Mouse (Mus musculus) kidney, embryonic 15.5 days (tissue): ENCODE data around the gene Habp2. TPM values are rescaled to one million over a fixed set of nuclear protein-coding genes. Genes with fewer than 3 reads are reported as not detected.

Source experiments
- ATAC-seq: fragments of 200-750 bp; cut with Nextera tagmentation; replicated peaks from 2 replicates; pipeline ENCODE4 v1.8.0; 2017; ENCODE audit warnings: moderate TSS enrichment; ENCODE audit not compliant: low FRiP score
- H3K27ac ChIP-seq: fragments of 300-500 bp; sonication (generic); 2 replicates; pipeline ENCODE4 v1.5.1; 2015; ENCODE audit warnings: mild to moderate bottlenecking, inconsistent platforms
- H3K27me3 ChIP-seq: fragments of 300-500 bp; sonication (generic); 2 replicates; pipeline ENCODE4 v1.6.1; 2015; ENCODE audit warnings: inconsistent platforms
- H3K36me3 ChIP-seq: fragments of 300-500 bp; sonication (generic); 2 replicates; pipeline ENCODE4 v1.6.1; 2015; ENCODE audit warnings: inconsistent platforms
- H3K4me1 ChIP-seq: fragments of 300-500 bp; sonication (generic); 2 replicates; pipeline ENCODE4 v1.6.1; 2015; ENCODE audit warnings: inconsistent platforms
- H3K4me2 ChIP-seq: fragments of 300-500 bp; sonication (generic); 2 replicates; pipeline ENCODE4 v1.6.1; 2015; ENCODE audit warnings: moderate library complexity, mild to moderate bottlenecking, inconsistent platforms
- H3K4me3 ChIP-seq: fragments of 300-500 bp; sonication (generic); replicated peaks from 2 replicates; pipeline ENCODE4 v1.5.1; 2015; ENCODE audit warnings: mild to moderate bottlenecking, inconsistent platforms
- H3K9ac ChIP-seq: fragments of 300-500 bp; sonication (generic); 2 replicates; pipeline ENCODE4 v1.6.1; 2015; ENCODE audit warnings: mild to moderate bottlenecking, inconsistent platforms
- H3K9me3 ChIP-seq: fragments of 300-500 bp; sonication (generic); replicated peaks from 2 replicates; pipeline ENCODE4 v1.6.1; 2016; ENCODE audit warnings: inconsistent platforms
- WGBS: fragments of 180-500 bp; shearing (Covaris S2); methylation state at CpG from one replicate; pipeline ENCODE4 v1.1.7; 2015; ENCODE audit warnings: mixed read lengths; 5-methylcytosine and 5-hydroxymethylcytosine counted together
- polyA plus RNA-seq: library from polyadenylated mRNA; unstranded; fragments of >200 nt; fragmentation: Nextera tagmentation; extraction: Ambion mirVana; gene quantifications from 2 replicates; pipeline ENCODE4 v1.2.1, GENCODE M21; 2015

The Habp2 gene
- polyA plus RNA-seq, 1 experiment from 2014 or later, result 31.2 TPM

GRCm38 (mm10) chr19:56277140-56277804 is 9.7 kb upstream of the Habp2 start:
- Histone ChIP-seq H3K4me1 (peaks cover 25% of the 10 kb centered on the region), H3K36me3 (no peaks in the 10 kb centered on the region), H3K4me3 (no peak overlapping the region), H3K9ac (no peak overlapping the region), H3K9me3 (no peaks in the 10 kb centered on the region), H3K27me3 (no peaks in the 10 kb centered on the region), H3K27ac (no peak overlapping the region), H3K4me2 (no peak overlapping the region)
- ATAC-seq, result no peak
- WGBS, result 53% methylated on average over 3 of the region's 3 CpGs

GRCm38 (mm10) chr19:56277951-56278350 is 9.0 kb upstream of the Habp2 start:
- Histone ChIP-seq H3K36me3 (no peaks in the 10 kb centered on the region), H3K9ac (no peak overlapping the region), H3K27me3 (no peaks in the 10 kb centered on the region), H3K4me3 (no peak overlapping the region), H3K4me1 (peaks cover 19% of the 10 kb centered on the region), H3K9me3 (no peaks in the 10 kb centered on the region), H3K27ac (no peak overlapping the region), H3K4me2 (no peak overlapping the region)
- no peak for ATAC-seq
- 72% methylated on average over 4 of the region's 4 CpGs for WGBS

- no peak overlapping the region for H3K27ac ChIP-seq
- H3K4me3 ChIP-seq, result no peak overlapping the region
- no peak overlapping the region for H3K9ac ChIP-seq
- H3K4me2 ChIP-seq, result no peak overlapping the region
- 76% methylated on average over 11 of the region's 11 CpGs for WGBS
- H3K36me3 ChIP-seq, result no peaks in the 10 kb centered on the region
- ATAC-seq, result no peak
- peaks cover 16% of the 10 kb centered on the region for H3K4me1 ChIP-seq
- H3K27me3 ChIP-seq, result no peaks in the 10 kb centered on the region
- H3K9me3 ChIP-seq, result no peaks in the 10 kb centered on the region
These were observed 8.6 kb upstream of the Habp2 start for GRCm38 (mm10) chr19:56278366-56278765.

GRCm38 (mm10) chr19:56285222-56285621 is 1.7 kb upstream of the Habp2 start:
- ATAC-seq, result no peak
- H3K36me3 ChIP-seq, result no peaks in the 10 kb centered on the region
- no peaks in the 10 kb centered on the region for H3K27me3 ChIP-seq
- 66% methylated on average over 4 of the region's 4 CpGs for WGBS
- H3K4me2 ChIP-seq, result no peak overlapping the region
- no peak overlapping the region for H3K9ac ChIP-seq
- H3K27ac ChIP-seq, result no peak overlapping the region
- peaks cover 24% of the 10 kb centered on the region for H3K4me1 ChIP-seq
- no peaks in the 10 kb centered on the region for H3K9me3 ChIP-seq
- no peak overlapping the region for H3K4me3 ChIP-seq

- Histone ChIP-seq H3K4me1 (peaks cover 38% of the 10 kb centered on the region), H3K27me3 (no peaks in the 10 kb centered on the region), H3K4me2 (peak overlapping the region; percentile 20), H3K27ac (peak overlapping the region; percentile 73), H3K36me3 (no peaks in the 10 kb centered on the region), H3K4me3 (0 out of 2 replicates have a peak overlapping the region, but pooled peaks have one; percentile 4), H3K9ac (no peak overlapping the region), H3K9me3 (no peaks in the 10 kb centered on the region)
- WGBS, result 72% methylated on average over 15 of the region's 15 CpGs
- no peak for ATAC-seq
These were observed 837 bp downstream of the Habp2 start for GRCm38 (mm10) chr19:56287580-56288367.

- WGBS, result 72% methylated on average over 4 of the region's 4 CpGs
- Histone ChIP-seq H3K4me3 (0 out of 2 replicates have a peak overlapping the region, but pooled peaks have one; percentile 4), H3K27ac (peak overlapping the region; percentile 73), H3K9ac (no peak overlapping the region), H3K36me3 (no peaks in the 10 kb centered on the region), H3K27me3 (no peaks in the 10 kb centered on the region), H3K9me3 (no peaks in the 10 kb centered on the region), H3K4me1 (peaks cover 38% of the 10 kb centered on the region), H3K4me2 (peak overlapping the region; percentile 20)
- peak; percentile 49; the same call in 1 of the 2 replicates for ATAC-seq
These were observed 1.5 kb downstream of the Habp2 start for GRCm38 (mm10) chr19:56288436-56288835.

- H3K9ac ChIP-seq, result no peak overlapping the region
- ATAC-seq, result no peak
- H3K4me1 ChIP-seq, result peaks cover 39% of the 10 kb centered on the region
- H3K9me3 ChIP-seq, result no peaks in the 10 kb centered on the region
- H3K4me3 ChIP-seq, result no peak overlapping the region
- 84% methylated on average over 8 of the region's 8 CpGs for WGBS
- no peaks in the 10 kb centered on the region for H3K36me3 ChIP-seq
- H3K4me2 ChIP-seq, result no peak overlapping the region
- H3K27me3 ChIP-seq, result no peaks in the 10 kb centered on the region
- H3K27ac ChIP-seq, result no peak overlapping the region
These were observed 2.7 kb downstream of the Habp2 start for GRCm38 (mm10) chr19:56289642-56290041.

GRCm38 (mm10) chr19:56291898-56292297 is 5.0 kb downstream of the Habp2 start:
- ATAC-seq, result no peak
- Histone ChIP-seq H3K4me3 (no peak overlapping the region), H3K9me3 (no peaks in the 10 kb centered on the region), H3K36me3 (no peaks in the 10 kb centered on the region), H3K4me1 (peaks cover 41% of the 10 kb centered on the region), H3K4me2 (no peak overlapping the region), H3K27me3 (no peaks in the 10 kb centered on the region), H3K27ac (0 out of 2 replicates have a peak overlapping the region, but pooled peaks have one; percentile 20), H3K9ac (no peak overlapping the region)
- 48% methylated on average over 6 of the region's 6 CpGs for WGBS

- 47% methylated on average over 9 of the region's 9 CpGs for WGBS
These were observed 5.4 kb downstream of the Habp2 start for GRCm38 (mm10) chr19:56292335-56292734.

GRCm38 (mm10) chr19:56294654-56295399 is 7.9 kb downstream of the Habp2 start:
- WGBS, result 53% methylated on average over 7 of the region's 7 CpGs
- Histone ChIP-seq H3K27ac (no peak overlapping the region), H3K27me3 (no peaks in the 10 kb centered on the region), H3K9ac (no peak overlapping the region), H3K36me3 (no peaks in the 10 kb centered on the region), H3K4me2 (no peak overlapping the region), H3K9me3 (no peaks in the 10 kb centered on the region), H3K4me1 (peaks cover 19% of the 10 kb centered on the region), H3K4me3 (no peak overlapping the region)
- ATAC-seq, result peak; percentile 84; the same call in 1 of the 2 replicates

More at GRCm38 (mm10) chr19:56292335-56292734, 5.4 kb downstream of the Habp2 start:
- H3K4me3 ChIP-seq, result no peak overlapping the region
- H3K9ac ChIP-seq, result no peak overlapping the region
- H3K27ac ChIP-seq, result no peak overlapping the region
- no peak for ATAC-seq
- no peaks in the 10 kb centered on the region for H3K27me3 ChIP-seq
- H3K36me3 ChIP-seq, result no peaks in the 10 kb centered on the region
- H3K4me2 ChIP-seq, result no peak overlapping the region
- no peaks in the 10 kb centered on the region for H3K9me3 ChIP-seq
- peaks cover 37% of the 10 kb centered on the region for H3K4me1 ChIP-seq

GRCm38 (mm10) chr19:56296668-56297067 is 9.7 kb downstream of the Habp2 start:
- Histone ChIP-seq H3K9ac (no peak overlapping the region), H3K36me3 (no peaks in the 10 kb centered on the region), H3K4me1 (peaks cover 12% of the 10 kb centered on the region), H3K4me3 (no peak overlapping the region), H3K4me2 (no peak overlapping the region), H3K9me3 (no peaks in the 10 kb centered on the region), H3K27me3 (no peaks in the 10 kb centered on the region), H3K27ac (no peak overlapping the region)
- ATAC-seq, result no peak
- 82% methylated on average over 9 of the region's 9 CpGs for WGBS

- H3K27ac ChIP-seq, result no peak overlapping the region
- H3K4me2 ChIP-seq, result no peak overlapping the region
- no peak overlapping the region for H3K4me3 ChIP-seq
- no peaks in the 10 kb centered on the region for H3K36me3 ChIP-seq
- ATAC-seq, result no peak
- WGBS, result 65% methylated on average over 3 of the region's 3 CpGs
- no peak overlapping the region for H3K9ac ChIP-seq
- no peaks in the 10 kb centered on the region for H3K9me3 ChIP-seq
- no peaks in the 10 kb centered on the region for H3K27me3 ChIP-seq
- peaks cover 8% of the 10 kb centered on the region for H3K4me1 ChIP-seq
These were observed 10.3 kb downstream of the Habp2 start for GRCm38 (mm10) chr19:56297264-56297663.
